Mouse (Mus musculus) right cerebral cortex, postnatal 4 days (tissue): Measurements from ENCODE around the gene Baz2b.
"Not testable (repeated sequence)": the region's sequence is repeated elsewhere in the genome, so short reads cannot be mapped to it uniquely, and the experiment has no call there.

Experiments used
- DNase-seq: peaks from one replicate; pipeline ENCODE4 v3.0.0-alpha.2; 2022

Gene Baz2b

DNA sequence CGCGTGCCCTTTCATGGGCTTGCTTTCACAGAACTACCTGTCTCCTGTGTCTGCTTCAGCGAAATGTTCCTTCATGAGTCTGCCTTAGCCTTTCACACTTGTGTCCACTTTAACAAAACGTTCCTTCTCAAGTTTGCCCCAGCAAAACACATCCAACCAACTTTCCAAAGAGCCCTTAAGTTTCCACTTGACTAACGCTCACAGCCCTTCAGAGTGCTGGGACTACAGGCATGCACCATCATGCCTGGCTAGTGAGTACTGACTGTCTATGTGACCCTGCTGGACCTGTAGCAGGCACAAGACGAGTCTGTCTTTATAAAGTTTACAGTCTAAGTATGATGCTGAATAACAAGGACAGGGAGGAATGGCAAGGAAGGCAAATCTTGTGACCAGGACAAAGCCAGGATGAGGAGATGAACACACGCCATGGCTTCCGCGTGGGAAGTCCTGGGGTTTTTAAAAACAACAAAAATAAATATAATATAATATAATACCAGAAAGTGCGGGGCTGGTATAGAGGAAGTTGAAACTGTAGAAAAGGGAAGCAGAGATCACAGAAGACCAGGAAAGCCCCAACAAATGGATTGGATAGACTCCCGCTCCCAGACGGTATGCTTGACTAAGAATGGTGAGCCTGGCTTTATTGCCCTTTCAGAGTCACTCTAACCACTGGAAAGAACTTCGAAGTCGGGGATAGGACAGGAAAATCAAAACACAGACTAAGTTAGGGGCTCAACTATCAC, 120.7 kb downstream of the Baz2b start:
- no peak for DNase-seq

DNA sequence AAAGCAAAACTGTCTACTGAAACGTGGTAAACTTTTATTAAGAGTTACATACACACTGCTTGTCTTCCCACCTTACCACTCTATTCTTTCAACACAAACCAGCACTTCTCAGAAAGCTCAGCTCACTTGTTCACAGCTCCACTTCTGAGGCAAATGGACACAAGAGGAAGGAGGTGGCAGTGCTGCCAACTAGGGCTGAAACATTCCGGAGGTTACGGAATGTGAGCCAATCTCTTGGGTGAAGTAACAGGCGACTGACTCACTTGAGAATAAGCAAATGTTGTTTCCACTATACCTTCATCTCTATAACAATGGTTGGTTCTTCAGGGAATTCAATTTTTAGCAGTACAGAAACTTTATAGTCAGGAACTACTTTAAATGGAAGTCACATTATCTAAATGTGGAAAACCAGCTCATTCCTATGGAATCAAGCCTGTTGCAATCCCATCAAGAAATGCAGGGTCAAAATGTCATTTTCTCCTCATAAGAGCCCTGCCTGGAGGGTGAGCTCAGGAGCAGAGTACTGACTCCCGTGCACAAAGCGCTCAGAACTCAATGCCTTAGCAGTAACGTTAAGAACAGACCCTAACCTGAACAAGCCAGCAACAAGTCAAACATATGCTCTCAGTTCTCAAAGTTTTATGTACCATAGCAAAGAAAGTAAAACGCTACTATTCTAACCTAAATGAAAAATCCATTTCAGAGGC, 123.3 kb downstream of the Baz2b start:
- DNase-seq = no peak

DNA sequence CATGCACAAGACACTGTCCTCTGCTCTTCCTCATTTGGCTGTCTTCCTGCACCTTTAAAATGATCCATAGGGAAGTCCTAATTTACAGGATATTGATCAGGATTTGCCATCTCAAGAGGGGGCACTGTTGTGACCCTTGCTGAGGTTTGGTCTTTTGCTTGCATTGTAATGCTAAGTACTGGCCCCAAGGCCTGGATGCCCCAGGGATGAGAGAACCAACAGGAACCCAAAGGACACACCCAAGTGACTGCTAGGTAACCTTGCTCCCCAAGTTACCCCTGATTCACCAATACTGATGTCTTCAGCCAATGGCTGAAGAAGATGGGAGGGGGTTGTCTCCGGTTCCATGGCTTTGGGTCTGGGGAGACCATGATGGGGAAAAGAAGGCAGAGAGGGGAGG, 124.8 kb downstream of the Baz2b start:
- DNase-seq = no peak

DNA sequence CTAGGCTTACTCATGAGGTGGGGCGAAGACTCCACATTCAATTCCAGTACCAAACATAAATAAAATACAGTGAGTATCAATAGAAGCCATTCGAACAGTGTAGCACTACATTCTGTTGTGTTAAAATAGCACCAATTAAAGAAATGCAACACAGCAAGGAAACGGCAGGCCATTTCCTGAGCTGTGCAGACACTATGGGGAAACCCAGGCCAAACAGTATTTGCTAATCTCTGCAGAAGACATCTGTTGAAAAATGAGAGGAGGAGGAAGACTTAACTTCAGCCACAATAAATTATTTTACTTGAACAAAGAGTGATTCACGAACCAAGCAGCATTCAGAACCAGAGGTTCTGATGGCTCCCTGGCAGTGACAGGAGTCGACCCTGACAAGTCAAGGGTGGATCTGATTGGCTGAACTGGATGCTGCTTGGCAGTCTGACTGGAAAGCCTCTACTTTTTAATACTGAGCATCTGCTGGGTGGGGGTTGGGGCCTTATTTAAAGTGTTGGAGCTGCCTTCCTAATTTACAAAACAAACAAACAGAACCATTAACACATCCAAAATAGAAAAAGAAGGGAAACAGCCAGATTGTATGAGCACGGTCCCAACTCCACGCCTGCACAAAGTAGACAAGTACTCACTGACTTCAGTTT, 126.5 kb downstream of the Baz2b start:
- DNase-seq = no peak

DNA sequence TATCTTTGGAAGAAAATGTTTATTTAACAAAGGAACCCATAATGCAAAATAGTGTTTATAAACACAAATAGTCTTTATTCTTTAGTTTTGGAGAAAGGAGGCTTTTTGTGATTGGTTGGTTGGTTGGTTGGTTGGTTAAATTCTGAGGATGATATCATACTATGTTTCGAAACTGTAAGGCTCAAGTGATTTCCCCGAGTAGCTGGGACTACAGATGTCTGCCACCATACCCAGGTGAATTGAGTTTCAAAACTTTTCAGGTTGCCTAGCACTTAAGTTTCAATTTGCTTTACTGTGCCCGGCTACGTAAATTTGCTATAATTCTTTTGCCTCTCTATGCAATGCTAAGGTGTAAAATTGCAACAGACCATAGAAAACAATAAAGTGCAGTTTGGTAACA, 127.4 kb downstream of the Baz2b start:
- no peak for DNase-seq

DNA sequence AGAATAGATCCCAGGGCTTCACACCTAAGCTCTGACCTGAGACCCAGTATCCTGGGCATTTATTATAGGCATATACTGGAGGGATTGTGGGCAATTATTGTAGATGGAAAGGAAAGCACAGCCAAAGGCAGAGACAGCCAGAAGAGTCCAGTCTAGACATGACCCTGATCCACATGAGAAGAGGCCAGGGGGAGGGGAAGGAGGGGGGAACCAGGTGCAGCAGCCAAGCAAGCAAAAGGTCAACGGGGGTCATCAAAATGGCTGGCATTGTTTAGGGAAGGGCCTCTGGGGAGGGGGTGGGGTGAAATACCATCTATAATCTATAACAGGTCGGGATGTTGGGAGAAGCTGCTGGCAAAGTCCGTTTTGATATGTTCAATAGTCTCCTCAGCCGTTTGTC, 128.8 kb downstream of the Baz2b start:
- no peak for DNase-seq

DNA sequence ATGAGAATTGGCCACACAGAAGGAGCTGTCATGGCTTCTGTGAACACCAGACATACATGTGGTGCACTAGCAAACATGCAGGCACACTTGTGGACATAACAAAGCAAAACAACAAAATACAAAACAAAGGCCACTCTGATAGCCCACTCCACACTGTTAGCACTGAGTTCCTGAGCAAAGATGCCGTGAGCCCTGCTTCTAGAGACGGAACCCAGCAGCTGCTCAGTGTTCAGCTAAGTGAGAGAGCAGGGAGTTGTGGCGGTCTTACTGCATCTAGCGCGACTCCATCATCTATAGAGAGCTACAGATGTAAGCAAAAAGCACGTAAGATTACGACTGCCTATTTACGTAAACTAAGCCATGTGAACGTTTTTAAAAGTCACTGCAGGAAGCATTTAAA, 132.0 kb downstream of the Baz2b start:
- DNase-seq = no peak

DNA sequence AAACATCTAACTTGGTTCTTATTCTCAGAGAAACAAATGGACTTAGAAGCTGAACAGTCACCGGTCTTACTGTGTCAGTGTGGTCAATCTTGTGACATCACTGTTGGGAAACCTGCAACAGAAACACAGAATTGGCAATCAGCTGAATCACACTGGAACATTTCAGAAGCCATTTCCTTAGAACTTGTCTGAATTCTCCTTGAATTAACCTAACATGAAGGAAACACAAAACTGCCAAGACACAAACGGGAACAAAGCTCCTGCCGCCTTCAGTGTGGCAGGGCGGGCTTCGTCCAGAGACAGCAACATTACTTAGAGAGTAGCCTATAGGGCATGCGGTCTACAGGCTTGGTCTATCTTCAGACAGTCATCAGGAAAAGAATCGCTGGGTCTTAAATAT, 132.8 kb downstream of the Baz2b start:
- no peak for DNase-seq

DNA sequence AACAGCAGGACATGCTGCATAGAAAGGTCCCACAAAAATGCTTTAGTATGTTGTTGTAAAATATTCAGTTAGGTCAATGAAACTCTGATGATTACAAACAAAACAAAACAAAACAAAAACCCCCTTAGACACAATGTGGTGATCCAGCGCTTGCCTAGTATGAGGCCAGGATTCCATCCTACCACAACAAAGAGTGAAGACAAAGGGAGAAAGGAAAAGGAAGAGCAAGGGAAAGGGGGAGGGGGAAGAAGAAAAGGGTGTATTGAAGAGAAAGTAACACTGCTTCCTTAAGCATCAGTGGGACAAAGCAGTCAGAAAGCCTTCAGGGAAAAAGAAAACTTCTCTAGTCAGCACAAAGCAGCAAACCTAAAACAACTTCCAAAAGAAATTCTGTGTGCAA, 133.6 kb downstream of the Baz2b start:
- DNase-seq = no peak

DNA sequence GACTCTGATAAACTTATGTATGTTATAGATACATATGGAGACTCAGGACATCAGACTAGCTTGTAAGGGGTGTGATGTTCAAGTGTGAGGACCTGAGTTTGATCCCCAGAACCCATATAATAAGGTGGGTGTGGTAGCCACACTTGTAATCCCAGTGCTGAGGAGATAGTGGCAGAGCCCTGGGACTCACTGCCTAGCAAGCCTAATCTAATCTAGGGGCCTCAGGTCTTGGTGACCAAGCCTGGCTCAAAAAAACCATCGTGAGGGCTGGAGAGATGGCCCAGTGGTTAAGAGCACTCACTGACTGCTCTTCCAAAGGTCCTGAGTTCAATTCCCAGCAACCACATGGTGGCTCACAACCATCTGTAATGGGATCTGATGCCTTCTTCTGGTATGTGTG, 135.8 kb downstream of the Baz2b start:
- DNase-seq = not testable (repeated sequence)

DNA sequence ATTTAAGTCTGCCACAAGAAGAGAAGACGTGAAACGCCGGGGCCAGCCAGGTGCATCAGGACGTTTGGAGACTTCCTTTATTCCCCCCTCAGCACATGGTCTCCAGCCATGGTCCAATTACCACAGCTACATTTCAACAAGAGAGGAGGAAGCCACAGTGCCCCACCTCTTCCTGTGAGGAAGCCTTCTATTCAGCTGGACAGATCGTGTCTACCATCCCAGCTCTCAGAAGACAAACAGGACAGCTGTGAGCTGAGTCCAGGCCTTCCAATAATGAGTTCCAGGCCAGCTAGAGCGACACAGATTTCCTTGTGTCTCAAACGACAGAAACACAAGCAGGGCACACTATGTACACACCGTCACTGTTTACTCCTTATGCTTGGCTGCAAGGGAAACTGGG, 137.8 kb downstream of the Baz2b start:
- no peak for DNase-seq

DNA sequence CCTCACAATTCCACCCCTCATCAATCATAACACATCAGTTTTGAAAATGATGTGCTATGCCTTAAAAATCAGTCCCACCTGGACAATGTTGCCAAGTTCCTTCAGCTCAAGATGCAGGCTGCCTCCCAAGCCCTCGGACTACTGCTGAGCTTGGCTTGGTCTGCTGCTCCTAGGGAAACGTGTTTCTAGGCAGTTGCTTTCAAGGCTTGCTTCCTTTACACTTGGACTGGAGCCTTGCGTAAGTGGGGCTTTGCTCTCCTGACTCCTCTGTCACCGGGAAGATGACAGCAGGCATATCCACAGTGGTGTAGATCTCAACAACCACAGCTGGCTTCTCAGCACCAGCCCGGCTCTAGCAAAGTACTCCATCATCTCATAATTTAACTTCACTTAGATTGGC, 138.7 kb downstream of the Baz2b start:
- no peak for DNase-seq

DNA sequence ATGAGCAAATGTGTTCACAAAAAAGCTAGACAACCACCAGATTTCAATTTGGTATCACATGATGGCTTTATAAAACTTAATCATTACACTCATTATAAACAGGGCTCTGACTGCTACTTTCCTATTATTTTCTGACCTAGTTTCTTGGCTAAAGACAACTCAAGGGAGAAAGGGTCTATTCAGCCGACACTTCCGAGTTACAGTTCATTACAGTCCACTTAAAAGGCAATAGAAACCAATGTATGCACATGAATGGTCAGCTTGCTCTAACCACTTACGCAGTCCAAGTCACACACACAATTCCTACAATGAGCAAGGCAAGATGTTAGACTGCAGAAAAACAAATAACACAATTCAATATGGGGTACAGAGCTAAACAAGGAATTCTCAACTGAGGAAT, 141.2 kb downstream of the Baz2b start:
- no peak for DNase-seq

DNA sequence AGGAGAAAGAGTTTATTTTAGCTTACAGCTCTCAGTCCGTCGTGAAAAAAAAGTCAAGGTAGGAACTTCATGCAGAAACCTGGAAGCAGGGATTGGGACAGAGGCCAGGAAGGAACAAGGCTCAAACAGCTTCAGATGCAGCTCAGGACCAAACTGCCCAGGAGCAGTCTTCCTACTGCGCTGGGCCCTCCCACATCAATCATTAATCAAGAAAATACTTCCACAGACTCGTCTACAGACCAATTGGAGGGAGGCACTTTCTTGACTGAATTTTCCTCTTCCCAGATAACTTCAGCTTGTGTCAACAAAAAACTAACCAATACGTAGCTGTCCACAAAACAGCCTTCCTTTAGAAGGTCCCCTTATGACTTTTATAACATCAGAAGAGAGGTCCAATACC, 144.2 kb downstream of the Baz2b start:
- DNase-seq = no peak

DNA sequence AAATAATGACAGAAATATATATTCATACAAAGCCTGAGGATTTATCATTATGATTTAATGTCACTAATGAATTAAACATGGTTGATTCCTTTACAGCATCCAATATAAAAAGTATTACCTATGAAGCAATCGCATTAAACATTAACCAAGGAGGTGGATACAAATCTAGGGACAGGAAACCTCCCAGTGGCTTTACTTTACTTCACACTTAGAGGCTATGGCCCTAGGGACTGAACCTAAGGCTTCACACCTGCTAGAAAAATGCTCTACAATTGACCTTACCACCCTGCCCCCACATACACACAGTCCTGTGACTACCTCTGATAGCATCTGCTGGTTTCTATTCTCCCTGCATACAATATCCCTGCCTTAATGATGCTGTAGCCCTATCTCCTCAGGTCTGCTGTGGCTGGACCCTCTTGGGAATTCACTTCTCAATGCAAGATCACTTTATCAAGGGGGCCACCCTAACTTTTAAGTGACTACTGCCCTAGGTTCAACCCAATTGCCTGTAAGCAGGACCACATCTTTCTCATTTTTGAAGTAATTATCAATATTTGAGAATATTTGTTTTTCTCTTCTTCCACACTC, 149.4 kb downstream of the Baz2b start:
- DNase-seq = no peak

DNA sequence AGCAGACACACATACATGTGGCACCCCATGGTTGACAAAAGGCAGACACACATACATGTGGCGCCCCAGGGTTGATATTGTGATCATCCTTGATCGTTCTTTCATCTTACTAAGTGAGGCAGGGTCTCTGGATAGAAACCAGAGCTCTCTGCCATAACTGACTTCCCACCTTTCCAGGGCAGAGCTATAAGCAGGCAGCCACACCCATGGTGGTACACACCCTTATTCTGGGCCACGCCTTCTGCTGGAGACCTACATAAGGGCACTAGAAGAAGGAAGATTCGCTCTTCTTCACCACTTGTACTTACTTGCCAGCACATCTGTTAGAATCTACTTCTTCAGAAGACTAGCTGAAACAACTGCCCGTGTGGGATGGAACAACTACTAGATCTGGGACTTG, 150.3 kb downstream of the Baz2b start:
- DNase-seq = no peak

DNA sequence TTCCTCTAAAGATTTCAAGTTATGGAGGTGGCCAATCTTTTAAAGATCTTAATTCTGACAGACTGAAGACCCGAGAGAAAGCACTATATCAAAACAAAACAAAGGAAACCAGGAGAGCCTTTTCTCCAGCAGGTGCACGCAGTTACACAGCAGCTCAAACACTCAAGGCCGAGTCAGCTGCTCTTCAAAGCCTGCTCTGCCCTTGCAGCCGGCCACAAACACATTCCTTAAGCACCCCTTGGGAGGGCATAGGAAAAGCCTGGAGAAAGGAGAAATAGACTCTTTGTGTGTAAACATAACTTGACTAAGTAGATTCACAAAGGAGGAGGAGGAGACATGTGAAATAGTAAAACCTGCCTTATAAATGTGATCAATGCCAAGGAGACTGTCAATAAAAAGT, 153.6 kb downstream of the Baz2b start:
- DNase-seq = no peak

DNA sequence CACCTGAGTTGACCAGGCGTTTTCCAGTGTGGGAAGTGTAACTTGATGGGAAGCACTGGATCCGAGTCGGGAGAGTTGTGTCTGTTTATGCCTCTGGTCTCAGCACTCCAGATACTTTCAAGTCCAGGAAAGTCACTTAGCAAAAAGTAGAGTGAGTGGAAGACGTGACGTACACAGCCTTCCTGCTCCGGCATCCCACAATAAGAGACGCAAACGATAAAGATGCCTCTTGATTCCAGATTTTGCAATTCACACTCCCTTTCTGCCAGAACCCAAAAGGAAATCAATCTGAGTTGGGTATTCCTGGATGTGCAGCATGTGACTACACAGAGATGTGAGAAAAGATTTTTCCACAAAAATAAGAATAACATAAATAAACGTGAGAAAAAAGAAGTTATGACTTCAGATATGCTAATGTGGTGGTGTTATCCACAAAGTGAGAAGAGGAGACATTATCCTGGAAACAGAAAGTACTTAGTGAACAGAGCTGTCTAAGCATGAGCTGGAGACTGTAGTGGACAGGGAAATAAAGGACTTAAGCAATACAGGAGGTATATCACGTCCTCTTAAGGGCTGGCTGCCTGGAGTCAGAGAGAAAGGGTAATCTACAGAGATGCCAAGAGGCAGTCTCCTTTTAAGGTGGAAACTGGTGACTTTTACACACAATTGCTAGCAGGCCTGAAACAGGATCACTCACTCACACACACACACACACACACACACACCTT, 154.7 kb downstream of the Baz2b start:
- DNase-seq = no peak

DNA sequence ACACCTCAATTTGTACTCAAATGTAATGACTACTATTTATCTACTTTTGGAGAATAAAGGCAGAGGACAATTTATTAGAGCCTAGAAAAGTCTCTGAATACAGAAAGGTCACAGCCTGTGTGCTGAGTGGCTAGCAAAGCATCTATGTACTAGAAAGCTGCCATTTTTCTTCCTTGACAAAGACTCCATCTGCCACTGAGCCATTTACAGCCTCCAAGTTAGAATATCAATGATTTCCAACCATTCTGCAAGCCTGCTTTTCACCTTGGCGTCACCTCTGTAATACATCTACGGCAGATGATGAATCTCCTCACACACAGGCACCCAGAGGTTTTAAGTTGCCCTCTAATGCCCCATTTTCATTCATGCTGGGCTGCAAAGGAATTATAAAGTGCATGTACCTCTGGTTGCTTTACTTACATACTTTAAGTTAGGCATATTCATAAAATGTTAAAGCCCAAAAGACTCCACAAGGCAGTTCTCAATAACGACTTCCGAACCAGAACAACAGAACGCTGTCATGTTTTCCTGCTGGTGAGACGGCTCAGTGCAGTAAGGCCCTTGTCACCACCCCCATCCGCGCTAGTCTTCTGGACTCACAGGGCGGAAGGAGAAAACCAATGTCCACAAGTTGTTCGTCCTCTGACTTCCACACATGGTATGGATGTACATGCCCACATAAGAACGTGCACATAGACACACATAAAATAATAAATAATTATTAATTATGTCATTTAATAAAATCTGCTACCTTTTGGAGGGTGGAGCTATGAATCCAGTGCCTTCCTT, 156.2 kb downstream of the Baz2b start:
- DNase-seq = no peak

DNA sequence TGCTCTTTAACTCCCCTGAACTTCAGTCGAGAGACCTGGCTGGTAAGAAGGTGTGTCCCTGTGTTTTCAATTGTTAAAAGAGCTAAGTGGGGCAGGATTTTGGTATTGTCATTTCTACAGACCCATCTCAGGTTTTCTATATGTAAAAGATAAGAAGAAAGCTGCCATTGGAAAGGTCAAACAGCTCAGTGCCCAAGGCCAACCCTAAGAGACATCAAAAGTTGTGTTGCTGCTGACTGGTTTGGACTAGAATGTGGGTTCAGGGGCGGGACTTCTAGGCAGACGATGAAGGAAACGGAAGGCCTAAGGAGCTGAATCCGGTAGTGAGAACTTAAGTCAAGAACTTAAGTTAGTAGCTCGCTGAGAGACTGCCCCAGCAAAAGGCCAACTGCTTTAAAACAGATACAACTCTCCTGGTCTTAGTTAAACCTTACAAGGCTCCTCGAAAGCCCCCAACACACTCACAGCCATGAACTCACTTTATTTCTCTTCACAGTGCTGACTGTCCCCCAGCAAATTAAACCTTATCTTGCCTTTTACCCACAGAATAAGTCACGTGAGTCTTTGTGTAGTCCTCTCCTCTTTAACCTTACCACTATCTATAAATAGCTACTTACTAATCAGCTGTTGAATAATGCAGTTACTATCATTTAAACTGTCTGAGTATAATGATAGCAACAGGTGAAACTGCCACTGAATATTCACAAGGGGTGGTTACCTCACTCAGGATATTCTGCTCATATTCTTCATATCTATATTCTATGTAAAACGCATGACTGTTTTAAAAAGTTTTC, 158.8 kb downstream of the Baz2b start:
- DNase-seq = no peak

DNA sequence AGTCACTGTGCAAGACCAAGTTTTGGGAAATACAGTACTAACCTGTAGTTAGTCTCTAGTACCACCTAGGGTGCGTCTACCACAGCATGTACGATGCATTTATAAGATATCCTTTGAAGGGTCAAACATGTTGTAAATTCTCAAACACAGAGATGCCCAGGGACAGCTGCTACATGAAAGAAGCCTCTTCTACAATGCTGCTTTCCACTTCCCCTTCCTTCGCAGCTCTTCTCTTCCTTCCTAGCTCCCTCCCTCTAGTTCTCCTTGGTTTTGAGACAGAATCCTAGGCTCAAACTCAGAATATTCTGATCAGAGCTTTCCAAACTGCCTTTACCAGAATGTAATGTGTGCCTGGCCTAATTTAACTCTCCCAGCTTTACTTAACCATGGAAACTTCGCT, 159.8 kb downstream of the Baz2b start:
- no peak for DNase-seq

DNA sequence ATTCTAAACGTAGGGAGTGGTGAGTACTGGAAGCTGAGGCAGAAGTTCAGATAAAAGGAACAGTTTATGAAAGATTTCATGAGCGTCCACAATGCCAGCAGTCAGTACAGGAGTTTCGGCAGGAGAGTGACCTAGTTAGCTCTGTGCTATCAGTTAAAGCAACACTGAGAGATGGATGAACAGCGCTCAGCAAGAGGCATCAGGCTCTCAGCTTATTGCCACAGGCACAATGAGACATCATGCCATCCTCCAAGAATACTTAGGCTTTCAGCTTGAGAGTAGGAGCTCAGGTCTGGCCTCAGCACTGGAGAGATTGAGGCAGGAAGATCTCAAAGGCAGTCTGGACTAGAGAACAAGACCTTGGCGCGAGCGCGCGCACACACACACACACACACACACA, 160.3 kb downstream of the Baz2b start:
- DNase-seq = no peak
